ENCODE assay signal across 9 mouse cellular contexts in genomic region chr3:68708230-68708629, GRCm38 (mm10). TPM values are rescaled to one million over a fixed set of nuclear protein-coding genes. Genes with fewer than 3 reads are reported as not detected.
DNase-seq lines count a peak whose midpoint lies in the region; ATAC-seq and TF ChIP-seq lines count a peak whose summit lies in the region.
"Had no signal": no experiment of that assay in that cellular context is flagged by ENCODE, and none has a peak within 500 bp of the region (broad histone marks: within the 10 kb centered on the region; RNA-seq: fewer than 3 reads in every experiment).

No protein-coding gene starts in this region.

- no peak for ATAC-seq in forebrain, embryonic 13.5 days
- ATAC-seq in midbrain, embryonic 14.5 days (ENCODE audit: low FRiP score, low TSS enrichment), result no peak
- no peak for ATAC-seq in midbrain, embryonic 16.5 days
- no peak for ATAC-seq in liver, embryonic 14.5 days (ENCODE audit: insufficient read depth)
- ATAC-seq in stomach, postnatal 0 days (ENCODE audit: low FRiP score, low TSS enrichment), result 0 out of 2 replicates have a peak, but pooled peaks have one; percentile 58

- no peaks in the 10 kb centered on the region for H3K9me3 ChIP-seq in forebrain, embryonic 10.5 days
- H3K9me3 ChIP-seq in forebrain, embryonic 13.5 days (replicated peaks), result no peaks in the 10 kb centered on the region
- H3K9me3 ChIP-seq in midbrain, embryonic 14.5 days (ENCODE audit: control insufficient read depth, low read length), result no peaks in the 10 kb centered on the region
- no peaks in the 10 kb centered on the region for H3K9me3 ChIP-seq in midbrain, embryonic 16.5 days (replicated peaks; ENCODE audit: control insufficient read depth, low read length, poor library complexity, severe bottlenecking)
- H3K9me3 ChIP-seq in liver, embryonic 14.5 days (ENCODE audit: control insufficient read depth, low read length), result no peaks in the 10 kb centered on the region
- H3K9me3 ChIP-seq in stomach, postnatal 0 days (ENCODE audit: control insufficient read depth, low read length), result no peaks in the 10 kb centered on the region

- H3K27ac ChIP-seq in forebrain, embryonic 10.5 days, result no peak overlapping the region
- H3K27ac ChIP-seq in forebrain, embryonic 13.5 days, result no peak overlapping the region
- H3K27ac ChIP-seq in midbrain, embryonic 14.5 days (replicated peaks; ENCODE audit: low read depth, low read length), result no peak overlapping the region
- H3K27ac ChIP-seq in midbrain, embryonic 16.5 days (ENCODE audit: low read length), result no peak overlapping the region
- H3K27ac ChIP-seq in liver, embryonic 14.5 days, result no peak overlapping the region
- H3K27ac ChIP-seq in stomach, postnatal 0 days (replicated peaks), result no peak overlapping the region

- intact Hi-C loops in gastrocnemius, postnatal 14 days (cut with DNase I; ENCODE audit: low total_unique reads), result loop anchor here (2.0 to 5.0 kb wide), 2 partner anchors 61 to 146 kb away; no protein-coding TSS in a partner anchor

- no peaks in the 10 kb centered on the region for H3K4me1 ChIP-seq in forebrain, embryonic 10.5 days
- no peaks in the 10 kb centered on the region for H3K4me1 ChIP-seq in forebrain, embryonic 13.5 days
- H3K4me1 ChIP-seq in midbrain, embryonic 14.5 days (ENCODE audit: control insufficient read depth, insufficient read depth, low read length), result no peaks in the 10 kb centered on the region
- H3K4me1 ChIP-seq in midbrain, embryonic 16.5 days (ENCODE audit: control insufficient read depth, insufficient read depth, low read length), result no peaks in the 10 kb centered on the region
- peaks cover 0 to 2% of the 10 kb centered on the region in 2 experiments; a peak in 1 of 4 replicates for H3K4me1 ChIP-seq in liver, embryonic 14.5 days (replicated peaks; ENCODE audit: control insufficient read depth in 2 of 2, insufficient read depth in 2 of 2, low read length in 1 of 2)
- no peaks in the 10 kb centered on the region for H3K4me1 ChIP-seq in stomach, postnatal 0 days (replicated peaks; ENCODE audit: control insufficient read depth, insufficient read depth)

- H3K4me3 ChIP-seq in forebrain, embryonic 10.5 days, result no peak overlapping the region
- no peak overlapping the region for H3K4me3 ChIP-seq in forebrain, embryonic 13.5 days
- H3K4me3 ChIP-seq in midbrain, embryonic 14.5 days (replicated peaks; ENCODE audit: low read depth, low read length), result no peak overlapping the region
- H3K4me3 ChIP-seq in midbrain, embryonic 16.5 days (ENCODE audit: low read depth, low read length), result no peak overlapping the region
- H3K4me3 ChIP-seq in liver, embryonic 14.5 days (ENCODE audit: insufficient read depth in 1 of 2, low read depth in 2 of 2, low read length in 2 of 2), result no peak overlapping the region
- no peak overlapping the region for H3K4me3 ChIP-seq in stomach, postnatal 0 days (ENCODE audit: low read depth, low read length)

- H3K36me3 ChIP-seq in forebrain, embryonic 10.5 days (replicated peaks), result no peaks in the 10 kb centered on the region
- H3K36me3 ChIP-seq in forebrain, embryonic 13.5 days (ENCODE audit: poor library complexity, severe bottlenecking), result no peaks in the 10 kb centered on the region
- H3K36me3 ChIP-seq in midbrain, embryonic 14.5 days (ENCODE audit: control insufficient read depth, insufficient read depth, low read length), result no peaks in the 10 kb centered on the region
- no peaks in the 10 kb centered on the region for H3K36me3 ChIP-seq in midbrain, embryonic 16.5 days (ENCODE audit: control insufficient read depth, insufficient read depth, low read length)
- H3K36me3 ChIP-seq in liver, embryonic 14.5 days (replicated peaks; ENCODE audit: control insufficient read depth, insufficient read depth, low read depth), result no peaks in the 10 kb centered on the region
- H3K36me3 ChIP-seq in stomach, postnatal 0 days (ENCODE audit: control insufficient read depth, insufficient read depth, low read length), result no peaks in the 10 kb centered on the region
- H3K36me3 ChIP-seq: G1E had no signal

- DNase-seq in forebrain, embryonic 10.5 days (ENCODE audit: extremely low spot score, low spot score), result peak; percentile 22
- peak; percentile 77 for DNase-seq in midbrain, embryonic 14.5 days
- DNase-seq in brain, embryonic 14.5 days (ENCODE audit: low read depth), result peak; percentile 76
- peak; percentile 57 for DNase-seq in gastrocnemius, postnatal 14 days
- DNase-seq in liver, embryonic 14.5 days (ENCODE audit: low read depth in 3 of 3, low spot score in 3 of 3), result no peak
- peak; percentile 54 for DNase-seq in stomach, postnatal 0 days (ENCODE audit: low spot score)

- H3K4me2 ChIP-seq in forebrain, embryonic 13.5 days, result no peak overlapping the region
- H3K4me2 ChIP-seq in midbrain, embryonic 14.5 days (ENCODE audit: low read length), result no peak overlapping the region
- H3K4me2 ChIP-seq in midbrain, embryonic 16.5 days (ENCODE audit: low read length), result no peak overlapping the region
- no peak overlapping the region for H3K4me2 ChIP-seq in liver, embryonic 14.5 days (ENCODE audit: low read depth)
- no peak overlapping the region for H3K4me2 ChIP-seq in stomach, postnatal 0 days (replicated peaks; ENCODE audit: low read depth)

- no peak for TF ChIP-seq POLR2A in brain, embryonic 14.5 days (IDR thresholded peaks at IDR 0.05; ENCODE audit: borderline replicate concordance, extremely low read depth, insufficient read depth, insufficient read length, poor library complexity, severe bottlenecking)

- H3K27me3 ChIP-seq in forebrain, embryonic 10.5 days (ENCODE audit: poor library complexity, severe bottlenecking), result no peaks in the 10 kb centered on the region
- H3K27me3 ChIP-seq in forebrain, embryonic 13.5 days, result no peaks in the 10 kb centered on the region
- H3K27me3 ChIP-seq in midbrain, embryonic 14.5 days (ENCODE audit: control insufficient read depth, insufficient read depth, low read length), result no peaks in the 10 kb centered on the region
- H3K27me3 ChIP-seq in midbrain, embryonic 16.5 days (ENCODE audit: control insufficient read depth, insufficient read depth, low read depth, low read length), result no peaks in the 10 kb centered on the region
- H3K27me3 ChIP-seq in liver, embryonic 14.5 days (ENCODE audit: control insufficient read depth, insufficient read depth, low read length), result no peaks in the 10 kb centered on the region
- no peaks in the 10 kb centered on the region for H3K27me3 ChIP-seq in stomach, postnatal 0 days (ENCODE audit: control insufficient read depth, insufficient read depth, low read length)

- no peak overlapping the region for H3K9ac ChIP-seq in forebrain, embryonic 13.5 days
- no peak overlapping the region for H3K9ac ChIP-seq in midbrain, embryonic 14.5 days (replicated peaks; ENCODE audit: low read length)
- H3K9ac ChIP-seq in midbrain, embryonic 16.5 days (ENCODE audit: low read depth, low read length), result no peak overlapping the region
- no peak overlapping the region for H3K9ac ChIP-seq in liver, embryonic 14.5 days (replicated peaks)
- H3K9ac ChIP-seq in stomach, postnatal 0 days (ENCODE audit: low read length), result no peak overlapping the region

- WGBS in forebrain, embryonic 10.5 days, result 61% methylated on average over 8 of the region's 8 CpGs
- 52% methylated on average over 8 of the region's 8 CpGs for WGBS in forebrain, embryonic 13.5 days
- 47% methylated on average over 8 of the region's 8 CpGs for WGBS in midbrain, embryonic 14.5 days
- WGBS in midbrain, embryonic 16.5 days, result 48% methylated on average over 8 of the region's 8 CpGs
- WGBS in liver, embryonic 14.5 days (ENCODE audit: insufficient replicate concordance), result 25% methylated on average over 8 of the region's 8 CpGs
- 36% methylated on average over 8 of the region's 8 CpGs for WGBS in stomach, postnatal 0 days

- no peak for TF ChIP-seq EP300 in liver, embryonic 14.5 days (IDR thresholded peaks at IDR 0.05; ENCODE audit: low read depth)
- TF ChIP-seq EP300 in stomach, postnatal 0 days (optimal IDR thresholded peaks at IDR 0.05), result no peak

- TF ChIP-seq CTCF in brain, embryonic 14.5 days (IDR thresholded peaks at IDR 0.05; ENCODE audit: borderline replicate concordance, extremely low read depth, insufficient read depth, insufficient read length), result peak; percentile 69
- peak; percentile 57 for TF ChIP-seq CTCF in liver, embryonic 14.5 days (IDR thresholded peaks at IDR 0.05; ENCODE audit: low read depth)
- TF ChIP-seq CTCF in stomach, postnatal 0 days (IDR thresholded peaks at IDR 0.05; ENCODE audit: low read depth), result peak; percentile 81

RNA-seq across cellular contexts. Expression of gene Il12a, which starts 17.8 kb away (rescaled TPM):
- polyA plus RNA-seq in forebrain, embryonic 10.5 days (2016; fragmentation: Nextera tagmentation; extraction: Ambion mirVana), result 0.26 TPM in 1 of 2 replicates, not detected in the other
- polyA plus RNA-seq in forebrain, embryonic 13.5 days (2015; fragmentation: Nextera tagmentation; extraction: Ambion mirVana), result 0.13 TPM in 1 of 2 replicates, not detected in the other
- polyA plus RNA-seq in midbrain, embryonic 14.5 days (2014; fragmentation: Nextera tagmentation; extraction: Ambion mirVana), result not detected in 2 replicates
- polyA plus RNA-seq in midbrain, embryonic 16.5 days (2015; fragmentation: Nextera tagmentation; extraction: Ambion mirVana), result 0.28 TPM in 1 of 2 replicates, not detected in the other
- not detected in 2 replicates for polyA plus RNA-seq in brain, embryonic 14.5 days (2012; rRNA removed)
- total RNA-seq in gastrocnemius, postnatal 14 days (2021), result 1 to 10 TPM; 3.4 to 4.1 TPM
- polyA plus RNA-seq in liver, embryonic 14.5 days (2012; rRNA removed), result 1.9 and 2.3 TPM in 2 replicates
- polyA plus RNA-seq in liver, embryonic 14.5 days (2014; fragmentation: Nextera tagmentation; extraction: Ambion mirVana), result 1.8 and 1.9 TPM in 2 replicates
- 0.10 TPM in 1 of 2 replicates, not detected in the other for polyA plus RNA-seq in stomach, postnatal 0 days (2015; fragmentation: Nextera tagmentation; extraction: Ambion mirVana)
- polyA plus RNA-seq: G1E had no signal

Comparison
In these comparisons a context has a peak if more than half of its experiments do, and no peak if none do; other contexts are left out.
1. DNase-seq: peak in forebrain, embryonic 10.5 days (single experiment), midbrain, embryonic 14.5 days (single experiment), brain, embryonic 14.5 days (single experiment), gastrocnemius, postnatal 14 days (single experiment) and stomach, postnatal 0 days (single experiment); none in liver, embryonic 14.5 days (0 of 3).
2. Peak in every context shown above with its lines, with median percentiles within 50 percentile points of each other: CTCF ChIP-seq.